Mouse (Mus musculus): ENCODE data around the gene Lrch4. TPM values are rescaled to one million over a fixed set of nuclear protein-coding genes. Genes with fewer than 3 reads are reported as not detected.

Gene Lrch4
- total RNA-seq (2018; cell fraction: chromatin; rRNA removed), result 100 to 1,000 TPM; 167 to 732 (median 499) TPM
- total RNA-seq (2018; cell fraction: cytosol; rRNA removed), result 100 to 1,000 TPM in 19 of 26 experiments, 10 to 100 TPM in 7; 63.8 to 148 (median 112) TPM
- 100 to 1,000 TPM; 111 to 438 (median 231) TPM for total RNA-seq (2018; cell fraction: nucleus; rRNA removed)
- polyA plus RNA-seq (2018), result 51.6 to 108 TPM (median 60.3 TPM) in 3 replicates

- WGBS (ENCODE audit: missing documents), result 3% methylated on average over 42 of the region's 46 CpGs
- peaks cover 39% of the 10 kb centered on the region for H3K79me2 ChIP-seq (ENCODE audit: inconsistent target)
- peak within 1 kb of the TSS; percentile 100 for H3K27ac ChIP-seq
- H3K4me3 ChIP-seq (ENCODE audit: inconsistent target), result peak within 1 kb of the TSS; percentile 98
- peaks cover 8% of the 10 kb centered on the region for H3K36me3 ChIP-seq (ENCODE audit: inconsistent target)
Measured at GRCm38 (mm10) chr5:137628498-137629305, at the start of gene Lrch4, which contains the start of the genes Fbxo24 and Gm20605. Lrch4 (plus strand) TSS chr5:137629121. Fbxo24 (minus strand) TSS chr5:137629002. Gm20605 (plus strand) TSS chr5:137629175.

GRCm38 (mm10) chr5:137580246-137580645 is 48.7 kb upstream of the Lrch4 start:
- Histone ChIP-seq H3K27ac (no peak overlapping the region), H3K4me3 (ENCODE audit: inconsistent target) (no peak overlapping the region), H3K36me3 (ENCODE audit: inconsistent target) (no peaks in the 10 kb centered on the region), H3K79me2 (ENCODE audit: inconsistent target) (no peaks in the 10 kb centered on the region)
- WGBS (ENCODE audit: missing documents), result 83% methylated on average over 6 of the region's 6 CpGs

- Histone ChIP-seq H3K36me3 (ENCODE audit: inconsistent target) (no peaks in the 10 kb centered on the region), H3K27ac (no peak overlapping the region), H3K4me3 (ENCODE audit: inconsistent target) (no peak overlapping the region), H3K79me2 (ENCODE audit: inconsistent target) (no peaks in the 10 kb centered on the region)
- 90% methylated on average over 8 of the region's 8 CpGs for WGBS (ENCODE audit: missing documents)
Measured at GRCm38 (mm10) chr5:137582702-137583101, 46.2 kb upstream of the Lrch4 start.

- H3K36me3 ChIP-seq (ENCODE audit: inconsistent target), result no peaks in the 10 kb centered on the region
- H3K27ac ChIP-seq, result no peak overlapping the region
- 92% methylated on average over 24 of the region's 27 CpGs for WGBS (ENCODE audit: missing documents)
- no peak overlapping the region for H3K4me3 ChIP-seq (ENCODE audit: inconsistent target)
- no peaks in the 10 kb centered on the region for H3K79me2 ChIP-seq (ENCODE audit: inconsistent target)
Measured at GRCm38 (mm10) chr5:137583670-137584169, 45.2 kb upstream of the Lrch4 start.

DNA sequence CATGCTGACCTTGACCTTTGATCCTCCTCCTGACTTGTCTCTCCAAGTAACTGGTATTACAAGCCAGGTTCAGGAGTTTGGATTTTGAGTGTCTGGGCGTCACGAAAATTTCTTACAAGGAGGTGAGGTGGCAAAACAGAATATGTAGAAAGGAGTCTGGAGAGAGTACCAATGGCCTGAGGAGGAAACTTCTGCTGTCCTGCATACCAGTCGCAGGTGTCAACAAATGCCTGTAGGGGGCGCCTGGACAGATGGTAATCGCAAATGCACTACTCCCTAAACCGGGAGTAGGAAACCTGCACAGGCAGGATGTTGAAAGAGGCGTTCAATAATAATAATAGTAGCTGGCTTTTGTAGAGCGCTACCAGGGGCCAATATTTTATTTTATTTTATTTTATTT is 43.9 kb upstream of the Lrch4 start:
- Histone ChIP-seq H3K79me2 (ENCODE audit: inconsistent target) (no peaks in the 10 kb centered on the region), H3K4me3 (ENCODE audit: inconsistent target) (no peak overlapping the region), H3K36me3 (ENCODE audit: inconsistent target) (no peaks in the 10 kb centered on the region), H3K27ac (no peak overlapping the region)
- WGBS (ENCODE audit: missing documents), result 27% methylated on average over 8 of the region's 8 CpGs

DNA sequence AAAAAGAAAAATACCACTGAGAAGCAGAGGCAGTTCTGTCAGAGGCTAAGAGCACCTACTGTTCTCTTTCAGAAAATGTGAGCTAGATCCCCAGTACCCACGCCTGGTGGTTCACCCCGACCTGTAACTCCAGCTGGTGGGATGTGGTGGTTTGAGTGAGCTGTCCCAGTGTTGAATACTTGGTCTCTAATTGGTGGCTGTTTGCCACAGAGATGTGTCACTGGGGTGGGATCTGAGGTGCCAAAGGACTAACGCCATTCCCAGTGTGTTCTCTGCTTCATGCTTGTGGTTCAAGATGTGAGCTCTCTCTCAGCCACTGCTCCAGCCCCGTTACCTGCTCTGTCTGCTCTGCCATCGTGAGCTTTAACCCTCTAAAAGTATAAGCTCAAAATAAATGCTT is 38.4 kb upstream of the Lrch4 start:
- H3K4me3 ChIP-seq (ENCODE audit: inconsistent target), result no peak overlapping the region
- H3K27ac ChIP-seq, result no peak overlapping the region
- WGBS (ENCODE audit: missing documents), result 71% methylated on average over 4 of the region's 5 CpGs
- no peaks in the 10 kb centered on the region for H3K79me2 ChIP-seq (ENCODE audit: inconsistent target)
- no peaks in the 10 kb centered on the region for H3K36me3 ChIP-seq (ENCODE audit: inconsistent target)

GRCm38 (mm10) chr5:137595921-137596320 is 33.0 kb upstream of the Lrch4 start:
- no peak overlapping the region for H3K4me3 ChIP-seq (ENCODE audit: inconsistent target)
- 95% methylated on average over 7 of the region's 7 CpGs for WGBS (ENCODE audit: missing documents)
- peaks cover 13% of the 10 kb centered on the region; the same call in 1 of the 2 replicates for H3K79me2 ChIP-seq (ENCODE audit: inconsistent target)
- no peak overlapping the region for H3K27ac ChIP-seq
- no peaks in the 10 kb centered on the region for H3K36me3 ChIP-seq (ENCODE audit: inconsistent target)

GRCm38 (mm10) chr5:137596601-137597261 is 32.2 kb upstream of the Lrch4 start:
- Histone ChIP-seq H3K36me3 (ENCODE audit: inconsistent target) (no peaks in the 10 kb centered on the region), H3K4me3 (ENCODE audit: inconsistent target) (peak overlapping the region; percentile 32), H3K79me2 (ENCODE audit: inconsistent target) (peaks cover 13% of the 10 kb centered on the region; the same call in 1 of the 2 replicates), H3K27ac (peak overlapping the region; percentile 40)
- 28% methylated on average over 28 of the region's 30 CpGs for WGBS (ENCODE audit: missing documents)

GRCm38 (mm10) chr5:137597625-137598024 is 31.3 kb upstream of the Lrch4 start:
- Histone ChIP-seq H3K79me2 (ENCODE audit: inconsistent target) (peaks cover 20% of the 10 kb centered on the region), H3K4me3 (ENCODE audit: inconsistent target) (no peak overlapping the region), H3K27ac (no peak overlapping the region), H3K36me3 (ENCODE audit: inconsistent target) (no peaks in the 10 kb centered on the region)
- WGBS (ENCODE audit: missing documents), result 62% methylated on average over 6 of the region's 6 CpGs

DNA sequence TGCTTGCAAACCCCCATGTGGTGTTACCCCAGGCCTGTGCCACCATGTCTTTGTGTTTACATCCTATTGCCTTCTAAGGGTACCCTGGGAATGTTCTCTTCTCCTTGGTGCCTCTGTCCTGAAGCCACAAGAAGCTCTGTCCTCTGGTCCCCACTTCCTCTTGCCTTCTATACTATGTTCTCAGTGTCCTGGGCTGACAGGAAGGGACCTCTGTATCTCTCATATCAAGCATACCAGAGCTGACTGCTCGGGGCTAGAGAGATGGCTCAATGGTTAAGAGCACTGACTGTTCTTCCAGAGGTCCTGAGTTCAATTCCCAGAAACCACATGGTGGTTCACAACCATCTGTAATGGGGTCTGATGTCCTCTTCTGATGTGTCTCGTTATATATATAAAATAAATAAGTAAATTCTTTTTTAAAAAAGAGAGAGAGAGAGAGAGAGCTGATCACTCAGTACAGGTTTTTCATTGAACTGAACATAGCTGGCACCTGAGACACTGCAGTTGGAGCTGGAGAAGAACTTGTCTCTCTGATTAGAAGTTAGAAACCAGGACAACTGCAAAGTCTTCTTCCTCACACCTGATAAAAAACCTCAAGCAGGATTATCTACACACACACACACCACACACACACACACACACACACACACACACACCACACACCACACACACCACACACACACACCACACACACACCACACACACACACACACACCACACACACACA is 30.7 kb upstream of the Lrch4 start:
- peaks cover 27% of the 10 kb centered on the region for H3K79me2 ChIP-seq (ENCODE audit: inconsistent target)
- H3K27ac ChIP-seq, result no peak overlapping the region
- no peaks in the 10 kb centered on the region for H3K36me3 ChIP-seq (ENCODE audit: inconsistent target)
- WGBS (ENCODE audit: missing documents), result 27% methylated on average over 2 of the region's 2 CpGs
- no peak overlapping the region for H3K4me3 ChIP-seq (ENCODE audit: inconsistent target)

DNA sequence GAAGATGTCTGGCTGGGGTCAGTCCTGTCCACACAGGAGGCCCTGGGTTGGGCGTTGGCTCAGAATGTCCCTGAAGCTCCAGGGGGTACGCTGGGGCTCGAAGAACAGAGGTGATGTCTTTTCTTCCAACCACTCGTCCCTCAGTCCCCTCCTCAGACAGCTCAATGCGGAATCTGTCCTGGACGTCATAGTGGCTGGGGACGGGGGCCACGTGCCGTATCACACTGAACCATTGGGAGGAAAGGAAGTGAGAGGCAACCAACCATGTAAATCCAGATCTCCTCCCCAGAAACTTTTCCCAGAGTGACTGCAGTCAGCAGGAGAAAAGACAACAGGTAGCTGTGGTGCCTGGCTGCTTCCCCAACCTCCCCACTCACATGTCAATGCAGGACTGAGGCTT is 29.3 kb upstream of the Lrch4 start:
- Histone ChIP-seq H3K4me3 (ENCODE audit: inconsistent target) (peak overlapping the region; percentile 67), H3K36me3 (ENCODE audit: inconsistent target) (no peaks in the 10 kb centered on the region), H3K79me2 (ENCODE audit: inconsistent target) (peaks cover 33% of the 10 kb centered on the region), H3K27ac (peak overlapping the region; percentile 98)
- WGBS (ENCODE audit: missing documents), result 32% methylated on average over 9 of the region's 9 CpGs

- WGBS (ENCODE audit: missing documents), result 2% methylated on average over 19 of the region's 19 CpGs
- Histone ChIP-seq H3K27ac (peak overlapping the region; percentile 98), H3K4me3 (ENCODE audit: inconsistent target) (peak overlapping the region; percentile 67), H3K79me2 (ENCODE audit: inconsistent target) (peaks cover 33% of the 10 kb centered on the region), H3K36me3 (ENCODE audit: inconsistent target) (no peaks in the 10 kb centered on the region)
Measured at GRCm38 (mm10) chr5:137600281-137600618, 28.7 kb upstream of the Lrch4 start.

DNA sequence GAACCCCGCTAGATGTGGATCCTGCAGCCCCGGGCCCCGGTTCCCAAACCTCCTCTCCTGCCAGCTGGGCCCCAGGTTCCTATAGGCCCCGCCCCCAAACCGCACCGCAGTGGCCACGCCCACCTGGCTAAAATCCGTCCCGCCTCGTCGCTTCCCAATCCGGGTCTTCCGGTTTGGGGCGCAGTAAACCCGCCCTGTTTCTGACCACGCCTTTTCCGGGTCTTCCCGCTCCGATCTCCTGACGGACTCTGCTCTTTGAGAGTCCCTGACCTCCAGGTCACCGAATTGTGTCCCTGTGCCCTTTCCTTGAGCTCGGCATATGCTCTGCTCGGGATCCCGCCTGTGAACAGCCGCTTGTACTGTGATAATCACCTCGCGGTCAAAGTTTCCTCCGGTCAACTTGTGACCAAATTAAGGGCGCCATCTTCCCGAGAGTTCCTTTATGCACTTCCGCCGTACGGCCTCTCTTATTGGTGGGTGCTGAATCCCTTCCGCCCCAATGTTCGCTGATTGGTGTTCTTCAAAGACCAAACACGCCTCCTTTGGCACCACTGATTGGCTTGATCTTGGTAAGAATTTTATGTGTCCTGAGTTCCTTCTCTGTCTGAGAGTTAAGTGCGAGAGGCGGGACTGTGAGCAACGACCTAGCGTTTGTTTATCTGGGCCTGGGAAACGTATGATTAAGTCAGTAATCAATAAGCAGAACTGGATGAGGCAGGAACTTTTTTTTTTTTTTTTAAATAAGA is 28.1 kb upstream of the Lrch4 start, which contains the start of gene Mospd3:
Gene Mospd3 (minus strand): TSS at position 440 of the 746 bp plus-strand sequence.
- Histone ChIP-seq H3K36me3 (ENCODE audit: inconsistent target) (no peaks in the 10 kb centered on the region), H3K79me2 (ENCODE audit: inconsistent target) (peaks cover 33% of the 10 kb centered on the region), H3K27ac (peak within 1 kb of the TSS; percentile 98), H3K4me3 (ENCODE audit: inconsistent target) (peak within 1 kb of the TSS; percentile 67)
- whole genome bisulfite sequencing (ENCODE audit: missing documents), result under 1% methylated on average over 41 of the region's 41 CpGs

- WGBS (ENCODE audit: missing documents), result 0% methylated on average over 22 of the region's 22 CpGs
- Histone ChIP-seq H3K27ac (peak overlapping the region; percentile 98), H3K4me3 (ENCODE audit: inconsistent target) (peak overlapping the region; percentile 67), H3K36me3 (ENCODE audit: inconsistent target) (no peaks in the 10 kb centered on the region), H3K79me2 (ENCODE audit: inconsistent target) (peaks cover 33% of the 10 kb centered on the region)
Measured at GRCm38 (mm10) chr5:137601365-137601729, 27.6 kb upstream of the Lrch4 start.

All from macrophage (primary cell).